Mouse (Mus musculus) heart, postnatal 10 days (tissue): Measurements from ENCODE around the gene Gm49337. TPM values are rescaled to one million over a fixed set of nuclear protein-coding genes. Genes with fewer than 3 reads are reported as not detected.

Experiments used
- DNase-seq, 2 experiments: peaks; one replicate each; pipeline ENCODE4 v3.0.0; 2021
- intact Hi-C: fragments of 180-260 bp; cut with DNase I; formaldehyde crosslinking; loops from one replicate; pipeline ENCODE4 v1.15.1; 2025
- total RNA-seq, 2 experiments: library from RNA; stranded (reverse); gene quantifications; 2 replicates each; pipeline ENCODE4 v1.2.3; 2021

The Gm49337 gene
- total RNA-seq, 2 experiments from 2014 or later = 0.96 TPM; not detected in 1

DNA sequence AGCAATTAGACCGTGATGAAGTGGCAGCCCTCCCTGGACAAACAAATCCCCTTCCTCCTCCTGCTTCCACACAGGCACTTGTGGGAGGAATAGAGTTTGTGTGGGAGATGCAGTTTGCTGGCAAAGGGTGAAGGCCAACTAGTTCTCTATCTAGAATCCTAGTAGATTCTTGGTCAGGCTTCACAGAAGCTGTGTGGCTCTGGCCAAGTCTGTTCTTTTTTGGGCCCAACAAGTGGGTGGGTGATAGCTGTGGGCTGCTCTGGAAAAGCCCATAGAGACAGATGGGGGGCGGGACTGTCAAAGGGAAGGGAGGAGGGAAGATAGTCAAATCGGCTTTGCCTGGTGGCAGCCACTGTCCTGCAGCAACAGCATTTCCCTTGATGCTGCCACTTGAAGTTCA lies 12.4 kb upstream of the Gm49337 start:
- DNase-seq = peak; percentile 45 to 54
- intact Hi-C loops = no loop called here

DNA sequence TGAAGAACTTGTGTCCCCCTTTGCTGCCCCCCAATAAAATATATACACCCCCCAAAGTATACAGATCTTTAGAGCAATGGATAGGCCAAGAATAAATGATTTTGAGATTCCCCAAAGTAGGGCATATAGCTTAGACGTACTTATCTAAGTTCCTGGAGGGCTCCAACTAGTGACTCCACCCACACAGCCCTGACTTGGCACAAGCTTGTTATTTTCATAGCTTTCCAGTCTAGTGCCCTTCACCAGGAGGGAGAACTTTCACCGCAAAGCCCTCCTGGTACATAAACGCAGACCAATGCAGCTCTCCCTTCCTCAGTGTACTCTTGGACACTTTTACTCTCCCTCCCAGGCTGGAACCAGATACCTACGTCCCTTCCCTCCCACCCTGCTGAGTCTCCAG lies 11.0 kb upstream of the Gm49337 start:
- intact Hi-C loops = no loop called here

DNA sequence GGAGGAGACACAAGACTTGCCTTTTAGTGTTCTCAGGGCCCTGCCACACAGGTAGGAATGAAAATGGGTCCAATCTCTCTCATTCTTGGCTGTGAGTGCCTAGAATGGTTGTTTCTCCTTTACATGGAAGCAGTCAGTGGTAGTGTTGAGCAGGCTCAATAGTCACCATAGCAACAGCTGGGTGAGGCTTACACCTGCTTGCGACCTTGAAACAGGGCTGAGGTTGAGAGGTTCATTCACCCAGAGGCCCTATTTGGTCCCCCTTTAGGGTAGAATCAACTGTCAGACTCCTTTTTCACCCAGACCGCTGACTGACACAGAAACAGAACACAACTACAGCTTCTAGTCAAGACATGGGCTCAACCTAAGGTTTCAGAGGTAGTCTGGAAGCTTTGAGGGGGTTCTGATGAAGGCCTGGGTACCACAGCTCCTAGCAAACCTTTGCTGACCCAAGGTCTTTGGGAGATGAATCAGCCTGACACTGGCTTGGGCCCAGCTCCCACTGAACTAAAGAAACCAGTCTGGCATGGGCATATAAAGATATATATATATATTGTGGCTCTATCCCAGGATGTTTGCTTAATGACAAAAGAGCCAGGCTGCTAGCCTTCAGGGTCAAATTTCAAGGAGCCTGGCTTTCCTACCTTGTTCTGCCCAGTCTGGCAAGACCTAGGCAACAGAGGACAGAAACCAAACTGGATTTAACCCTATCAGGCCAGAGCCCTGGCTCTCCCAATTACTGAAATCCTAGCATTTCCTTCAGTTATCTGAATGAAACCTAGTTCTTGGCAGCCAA lies 8.2 kb upstream of the Gm49337 start:
- intact Hi-C loops = loop anchor here (5.0 kb wide), 1 partner anchor 172 kb away; no protein-coding TSS in a partner anchor
- DNase-seq = no peak

More for the DNA sequence above, 11.0 kb upstream of the Gm49337 start:
- no peak for DNase-seq

DNA sequence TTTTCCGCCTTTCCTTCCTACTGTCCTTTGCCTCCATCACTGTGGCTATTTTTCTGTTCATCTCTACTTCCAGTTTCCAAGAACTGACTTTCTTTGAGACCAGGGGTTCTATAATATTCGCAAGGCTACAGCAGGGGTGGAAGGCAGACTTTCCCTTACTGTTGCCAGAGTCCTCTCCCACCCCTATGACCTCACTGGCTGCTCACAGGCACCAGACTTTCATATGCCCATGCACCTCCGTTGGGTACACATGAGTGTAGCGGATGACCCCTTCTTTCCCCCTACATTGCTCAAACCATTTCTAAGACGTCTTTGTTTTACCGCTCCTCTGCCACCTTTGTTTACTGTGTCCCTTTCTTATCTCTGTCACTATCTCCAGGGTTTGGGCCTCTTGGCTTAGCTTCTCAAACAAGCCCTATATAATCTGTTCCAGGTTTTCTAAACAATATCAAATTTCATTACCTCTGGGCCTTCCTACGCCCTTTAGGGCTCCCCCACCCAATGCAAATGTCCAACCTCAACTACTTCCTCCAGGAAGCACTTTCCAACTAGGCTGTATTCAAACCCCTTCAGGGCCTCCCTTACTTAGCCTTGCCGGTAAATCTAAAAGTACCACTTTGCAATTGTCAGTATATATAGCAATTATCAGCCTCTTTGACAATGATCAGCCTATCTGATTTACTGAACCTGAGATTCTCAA lies 7.3 kb upstream of the Gm49337 start:
- no peak for DNase-seq
- intact Hi-C loops = loop anchor here (2.0 to 5.0 kb wide), 2 partner anchors 31 to 171 kb away; no protein-coding TSS in a partner anchor

DNA sequence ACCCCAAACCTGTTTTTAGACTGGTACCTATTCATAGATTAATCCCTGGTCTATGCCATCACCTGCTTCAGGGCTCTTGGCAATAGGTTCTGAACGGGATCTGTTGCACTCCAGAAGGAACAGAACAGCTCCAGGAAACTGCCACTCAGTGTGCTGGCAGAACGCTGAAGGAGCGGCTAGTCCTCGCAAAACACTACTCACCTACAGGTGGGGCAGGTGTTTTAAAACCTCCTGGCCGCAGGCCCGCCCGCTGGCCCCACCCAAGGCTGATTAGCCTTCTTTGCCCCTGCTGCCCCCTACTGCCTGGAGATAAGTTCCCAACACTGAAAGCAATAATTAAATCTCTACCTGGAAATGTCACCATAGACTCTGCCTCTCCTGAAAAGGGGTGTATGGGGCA lies 5.8 kb upstream of the Gm49337 start, which contains the start of gene Tspan1:
Gene Tspan1 (minus strand): TSS at position 198 of the 400 bp plus-strand sequence.
- intact Hi-C loops = loop anchor here (2.0 to 5.0 kb wide), 2 partner anchors 33 to 170 kb away; no protein-coding TSS in a partner anchor

DNA sequence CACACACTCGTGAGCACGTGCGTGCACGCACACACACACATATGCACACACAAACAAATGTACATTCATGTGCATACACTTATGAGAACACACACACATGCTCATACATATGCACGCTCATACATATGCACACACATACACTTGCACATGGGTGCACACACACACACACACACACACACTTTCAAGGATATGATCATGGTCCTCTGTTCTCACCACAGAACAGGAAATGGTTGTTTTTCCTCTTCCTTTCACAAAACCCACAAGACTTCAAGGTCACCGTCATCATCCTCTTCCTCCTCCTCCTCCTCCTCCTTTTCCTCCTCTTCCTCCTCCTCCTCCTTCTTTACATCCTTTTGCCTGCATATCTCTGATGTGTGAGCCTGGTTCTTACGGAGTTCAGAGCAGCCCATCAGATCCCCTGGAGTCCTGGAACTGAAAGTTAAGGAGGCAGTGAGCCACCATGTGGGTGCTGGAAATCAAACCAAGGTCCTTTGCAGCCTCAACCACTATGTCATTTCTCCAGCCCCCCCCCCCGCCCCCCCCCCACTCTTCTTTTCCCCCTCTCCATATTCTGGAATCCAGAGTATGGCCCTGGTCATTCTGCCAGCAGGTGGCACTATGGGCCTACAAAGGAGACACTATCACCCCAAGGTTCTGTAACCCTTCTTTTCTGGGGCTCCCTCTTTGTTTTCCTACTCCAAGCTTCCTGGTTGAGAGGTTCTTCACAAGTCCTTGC lies 4.4 kb upstream of the Gm49337 start:
- intact Hi-C loops = loop anchor here (5.0 kb wide), 1 partner anchor 169 kb away; no protein-coding TSS in a partner anchor

More for the DNA sequence above, 5.8 kb upstream of the Gm49337 start, which contains the start of gene Tspan1:
- no peak for DNase-seq

DNA sequence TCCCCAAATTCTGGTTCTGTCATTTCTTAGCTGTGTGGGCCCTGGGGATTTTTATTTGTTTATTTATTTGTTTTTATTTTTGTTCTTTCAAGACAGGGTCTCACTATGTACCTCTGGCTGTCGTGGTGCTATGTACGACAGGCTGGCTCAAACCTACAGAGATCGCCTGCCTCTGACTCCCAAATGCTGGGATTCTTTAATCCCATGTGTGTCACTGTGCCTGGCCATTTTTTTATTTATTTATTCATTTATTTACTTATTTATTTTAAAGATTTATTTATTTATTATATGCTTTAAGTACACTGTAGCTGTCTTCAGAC lies 3.9 kb upstream of the Gm49337 start:
- intact Hi-C loops = loop anchor here (5.0 kb wide), 1 partner anchor 168 kb away; no protein-coding TSS in a partner anchor
- DNase-seq = no peak

More for the DNA sequence above, 4.4 kb upstream of the Gm49337 start:
- DNase-seq = peak; percentile 75 to 88

DNA sequence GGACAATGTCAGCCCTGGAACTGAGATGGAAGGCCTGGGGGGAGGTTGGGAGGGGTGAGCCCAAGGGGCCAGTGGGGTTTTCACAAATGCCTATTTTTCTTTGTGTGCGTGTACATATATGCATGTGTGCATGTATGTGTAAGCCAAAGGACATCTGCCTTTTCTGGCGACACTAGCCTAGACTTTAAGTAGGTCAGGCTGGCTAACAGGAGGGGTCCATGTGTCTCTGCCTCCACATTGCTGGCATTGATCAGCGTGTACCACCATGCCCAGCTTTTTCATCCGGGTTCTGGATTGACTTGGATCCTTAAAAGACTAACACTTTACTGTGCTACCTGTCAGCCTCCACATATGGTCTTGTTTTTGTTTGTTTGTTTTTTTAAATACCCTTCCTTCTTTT lies 568 bp downstream of the Gm49337 start:
- DNase-seq = no peak
- intact Hi-C loops = no loop called here

DNA sequence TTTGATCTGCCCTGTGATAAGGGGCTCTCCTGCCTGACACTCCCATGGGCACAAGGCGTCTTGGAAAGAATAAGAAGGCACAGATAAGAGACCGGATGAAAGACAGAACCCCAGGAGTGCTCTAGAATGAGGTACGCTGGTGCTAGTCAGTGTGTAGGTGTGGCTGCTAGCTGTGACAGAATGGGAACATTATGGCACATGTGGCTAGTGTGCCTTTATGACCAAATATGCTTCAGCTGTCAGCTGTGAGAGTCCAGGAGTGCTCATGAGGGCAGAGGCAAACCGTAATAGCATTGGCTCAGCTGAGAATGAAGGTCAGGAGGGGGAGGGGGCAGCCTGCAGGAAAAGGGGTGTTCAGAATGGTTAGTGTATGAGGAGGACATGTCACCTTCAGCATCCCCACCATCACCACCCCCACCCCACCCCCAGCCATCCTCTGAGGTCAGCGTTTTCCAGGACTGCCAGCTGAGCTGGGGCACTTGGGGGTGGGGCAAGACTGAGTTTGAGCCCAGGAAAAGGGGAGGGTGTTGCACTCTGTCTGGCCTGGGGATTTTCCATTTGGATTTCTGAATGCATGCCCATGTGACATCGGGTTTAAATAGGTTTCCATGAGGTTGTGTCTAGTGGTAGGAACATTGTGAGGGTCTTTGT lies 1.4 kb downstream of the Gm49337 start:
- intact Hi-C loops = no loop called here
- peak; percentile 38 to 47 for DNase-seq

DNA sequence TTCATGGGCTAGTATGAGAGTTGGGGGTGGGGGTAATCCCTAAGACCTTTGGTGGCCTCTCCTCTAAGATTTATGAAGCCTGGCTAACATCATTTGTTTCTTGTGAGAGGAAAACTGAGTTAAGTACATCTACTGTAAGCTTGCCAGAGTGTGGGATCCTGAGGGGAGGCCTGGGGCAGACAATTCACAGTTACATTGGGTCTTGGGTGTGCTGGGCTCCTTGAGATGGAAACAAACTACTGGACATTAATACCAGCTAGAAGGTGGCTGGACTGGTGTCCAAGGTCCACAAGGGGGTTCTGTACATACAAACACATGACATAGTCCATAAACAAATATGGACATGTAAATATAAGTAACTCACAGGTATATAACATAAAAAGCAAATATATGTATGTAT lies 2.0 kb downstream of the Gm49337 start:
- no peak for DNase-seq
- intact Hi-C loops = no loop called here

DNA sequence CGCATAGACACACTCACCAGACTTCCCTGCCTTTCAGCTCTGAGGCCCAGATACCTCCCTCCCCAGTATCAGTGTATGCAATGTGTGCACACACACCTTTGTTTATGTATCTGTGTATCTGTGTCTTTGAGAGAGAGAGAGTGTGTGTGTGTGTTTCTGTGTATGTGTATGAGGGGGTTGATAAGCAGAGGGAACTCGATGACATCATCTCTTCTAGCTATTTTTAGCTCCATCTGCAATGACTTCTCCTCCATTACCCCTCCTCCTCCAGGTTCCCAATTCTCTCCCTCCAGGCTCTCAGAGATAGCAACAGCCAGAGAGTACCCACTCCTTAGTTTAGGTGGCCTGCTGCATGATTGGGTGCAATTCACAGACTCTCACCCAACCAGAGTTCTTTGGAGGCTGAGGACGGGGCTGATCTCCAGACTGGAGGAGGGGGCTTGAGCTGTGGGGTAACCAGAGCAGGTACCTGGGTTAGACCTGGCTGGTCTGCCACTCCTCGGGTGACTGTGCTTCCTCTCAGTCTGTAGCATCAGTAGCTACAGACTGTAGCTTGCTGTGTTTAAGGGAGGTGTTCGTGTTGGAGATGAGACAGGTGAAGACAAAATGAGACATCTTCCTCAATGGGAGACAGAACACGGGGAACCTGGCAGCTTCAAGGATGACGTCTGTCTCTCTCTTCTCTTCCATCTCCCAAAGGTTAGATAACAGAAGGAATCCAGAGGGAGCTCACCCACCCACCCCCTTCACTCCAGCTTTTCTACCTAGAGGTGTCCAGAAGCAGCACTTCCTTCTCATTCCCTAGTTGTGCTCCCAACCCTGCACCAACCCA lies 2.7 kb downstream of the Gm49337 start:
- intact Hi-C loops = loop anchor here (2.0 kb wide), 1 partner anchor 45 kb away; the partner anchor contains the start of gene Pik3r3

DNA sequence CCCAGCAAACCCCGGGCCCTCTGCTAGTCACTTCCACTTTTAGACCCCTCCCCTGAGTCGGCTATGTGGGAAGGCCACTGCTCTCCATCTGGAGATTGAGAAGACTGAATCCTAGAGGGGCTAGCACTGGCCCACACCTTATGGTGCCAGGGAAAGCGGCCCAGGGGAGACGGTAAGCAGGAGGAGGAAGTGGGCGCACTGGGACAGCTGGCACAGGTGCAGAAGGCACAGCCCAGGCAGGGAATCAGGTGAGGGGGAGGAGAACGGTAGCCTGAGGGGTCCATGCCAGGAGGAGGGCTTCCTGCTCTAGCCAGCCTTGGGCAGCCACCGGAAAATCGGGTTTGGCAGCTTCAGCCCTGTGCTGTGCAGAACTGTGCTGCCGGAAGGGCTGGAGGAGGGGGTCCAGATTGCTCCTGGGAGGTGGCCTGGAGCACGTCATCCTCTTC lies 3.4 kb downstream of the Gm49337 start:
- intact Hi-C loops = loop anchor here (2.0 kb wide), 1 partner anchor 44 kb away; the partner anchor contains the start of gene Pik3r3
- DNase-seq = peak; percentile 66 to 76

More for the DNA sequence above, 2.7 kb downstream of the Gm49337 start:
- DNase-seq = peak in 1 of 2 experiments; percentile 46

DNA sequence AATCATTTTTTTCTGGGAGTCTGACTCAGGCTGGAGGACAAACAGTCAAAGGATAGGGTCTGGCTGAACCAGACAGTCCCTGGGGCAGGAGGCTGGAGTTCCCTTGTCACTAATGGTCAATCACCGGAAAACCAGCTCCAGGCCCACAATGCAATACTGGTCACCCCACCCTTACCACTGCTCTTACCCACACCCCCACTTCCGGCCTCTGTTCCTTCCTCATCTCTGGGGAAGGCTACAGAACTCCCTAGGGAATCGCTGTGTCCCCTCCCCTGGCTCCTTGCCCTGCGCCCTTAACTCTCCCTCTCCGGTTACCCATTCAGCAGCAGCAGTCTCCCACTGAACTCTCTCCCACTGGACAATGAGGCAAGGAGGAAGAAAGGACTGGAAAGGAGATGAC lies 4.0 kb downstream of the Gm49337 start:
- peak; percentile 82 to 83 for DNase-seq

DNA sequence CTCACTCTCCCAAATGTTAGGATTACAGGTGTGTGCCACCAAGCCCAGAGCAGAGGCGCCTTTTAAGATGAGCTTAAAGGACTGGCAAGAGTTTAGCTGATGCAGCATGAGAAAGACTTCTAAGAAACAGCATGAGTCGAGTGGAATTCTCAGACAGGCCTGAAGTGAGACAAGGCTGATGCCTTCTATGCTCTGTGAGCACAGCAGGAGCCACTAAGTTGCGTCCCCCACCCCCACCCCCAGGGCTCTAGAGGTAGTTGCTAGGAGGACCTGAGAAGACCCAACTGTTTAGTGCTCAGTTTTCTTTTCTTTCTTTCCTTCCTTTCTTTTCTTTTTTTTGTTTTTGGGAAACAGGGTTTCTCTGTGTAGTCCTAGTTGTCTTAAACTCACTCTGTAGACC lies 8.9 kb downstream of the Gm49337 start:
- intact Hi-C loops = no loop called here
- DNase-seq = no peak

More for the DNA sequence above, 4.0 kb downstream of the Gm49337 start:
- intact Hi-C loops = loop anchor here (2.0 kb wide), 1 partner anchor 44 kb away; the partner anchor contains the start of gene Pik3r3

DNA sequence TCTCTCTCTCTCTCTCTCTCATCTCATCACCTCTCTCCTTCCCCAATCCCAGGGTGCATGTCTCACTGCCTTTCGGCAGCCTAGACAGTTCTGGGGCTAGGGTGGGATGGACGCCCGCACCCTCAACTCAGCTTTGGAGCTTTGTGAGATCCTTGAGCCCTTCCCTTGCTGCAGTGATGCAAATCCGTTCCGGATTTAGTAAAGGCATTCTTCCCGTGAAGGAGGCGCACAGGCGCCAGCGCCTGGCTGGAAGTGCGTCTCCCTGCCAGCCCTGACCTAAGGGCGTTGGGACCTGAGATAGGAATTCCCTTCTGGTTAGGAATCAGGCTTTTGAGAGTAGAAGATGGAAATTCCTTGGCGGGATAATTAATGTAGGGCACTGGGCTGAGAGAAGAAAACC lies 9.6 kb downstream of the Gm49337 start:
- DNase-seq = peak; percentile 57 to 58
- intact Hi-C loops = no loop called here

DNA sequence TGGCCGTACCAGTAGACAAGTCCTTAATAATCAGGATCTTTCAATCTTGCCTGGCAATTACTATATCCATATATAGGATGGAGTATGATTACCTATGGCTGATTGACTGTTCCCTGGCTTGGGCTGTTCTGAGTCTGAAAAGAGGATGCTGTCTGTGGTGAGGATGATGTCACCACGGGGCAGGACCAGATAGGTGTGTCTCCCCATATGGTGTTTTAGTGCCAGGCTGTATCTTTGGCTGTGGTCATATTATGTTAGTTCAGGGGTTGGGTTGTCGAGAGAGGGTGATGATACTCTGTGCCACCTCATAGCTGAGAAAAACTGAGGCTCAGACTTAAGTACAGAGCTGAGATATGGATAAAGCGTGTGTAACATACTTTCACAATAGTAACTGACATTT lies 11.9 kb downstream of the Gm49337 start:
- DNase-seq = no peak
- intact Hi-C loops = no loop called here

DNA sequence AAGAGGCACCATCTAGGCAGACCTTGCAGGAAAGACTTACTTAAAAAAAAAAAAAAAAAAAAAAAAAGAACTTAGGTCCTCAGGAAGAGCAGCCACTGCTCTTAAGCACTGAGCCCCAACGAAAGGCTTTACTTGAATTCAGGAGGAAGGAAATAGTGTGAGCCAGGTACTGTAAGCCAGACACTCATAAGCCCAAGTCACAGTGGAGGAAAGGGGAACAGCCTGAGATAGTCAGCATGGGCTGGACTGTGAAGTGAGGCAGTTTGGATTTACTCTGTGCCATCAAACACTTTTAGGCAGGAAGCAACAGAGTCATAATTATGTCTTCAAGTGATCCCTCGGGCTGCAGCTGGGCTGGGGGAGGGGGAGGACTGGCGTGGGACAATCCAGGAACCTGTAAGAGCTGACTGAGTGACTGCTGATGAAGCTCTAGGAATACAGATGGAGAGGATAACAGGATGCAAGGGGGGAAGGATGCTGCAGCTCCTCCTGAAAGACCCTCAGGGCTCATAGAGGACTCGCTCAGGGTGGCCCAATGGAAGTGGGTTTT lies 19.2 kb downstream of the Gm49337 start:
- DNase-seq = peak; percentile 38 to 41
- intact Hi-C loops = loop anchor here (2.0 kb wide), 1 partner anchor 28 kb away; the partner anchor contains the start of gene Pik3r3

DNA sequence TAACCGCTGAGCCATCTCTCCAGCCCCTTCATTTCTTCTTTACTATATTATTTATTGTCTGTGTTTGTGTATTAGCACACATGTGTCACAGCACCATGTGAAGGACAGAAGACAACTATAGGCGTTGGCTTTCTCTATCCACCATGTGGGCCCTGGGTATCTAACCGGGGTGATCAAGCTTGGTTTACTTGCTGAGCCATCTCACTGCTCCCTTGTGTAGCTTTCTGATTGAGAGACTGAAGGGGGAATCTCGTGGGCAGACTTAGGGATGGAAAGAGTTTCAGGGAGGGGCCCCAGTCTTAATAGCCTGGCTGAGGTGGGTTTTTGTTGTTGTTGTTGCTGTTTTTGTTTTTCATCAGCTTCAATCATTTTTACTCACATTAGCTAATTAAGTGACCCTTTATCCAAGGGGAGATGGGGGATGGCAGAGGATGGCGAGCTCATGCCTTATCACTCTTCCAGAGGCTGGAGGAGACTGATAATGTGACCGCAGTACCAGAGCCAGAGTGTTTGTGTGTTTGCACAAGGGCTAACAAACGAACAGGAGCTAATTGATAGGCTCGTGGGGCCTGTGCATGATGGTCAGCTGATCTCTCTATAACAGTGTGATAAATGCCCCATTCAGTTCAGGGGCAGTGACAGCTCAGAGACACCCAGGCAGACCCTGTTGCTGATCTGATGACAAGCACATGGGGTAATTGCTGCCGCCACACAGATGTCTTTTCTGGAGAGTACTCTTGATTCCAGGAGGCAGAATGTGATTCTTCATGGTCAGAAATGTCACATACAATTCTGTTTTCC lies 20.6 kb downstream of the Gm49337 start:
- intact Hi-C loops = loop anchor here (2.0 kb wide), 1 partner anchor 27 kb away; the partner anchor contains the start of gene Pik3r3
- DNase-seq = no peak
